Mouse (Mus musculus) heart, adult 18-20 months (tissue): ENCODE data around the gene Mrpl40. TPM values are rescaled to one million over a fixed set of nuclear protein-coding genes. Genes with fewer than 3 reads are reported as not detected.
"Not testable (repeated sequence)": the region's sequence is repeated elsewhere in the genome, so short reads cannot be mapped to it uniquely, and the experiment has no call there.

Experiments used
- DNase-seq, 2 experiments: peaks; one replicate each; pipeline ENCODE4 v3.0.0; 2021 to 2022; ENCODE audit warnings: mixed read lengths in 1 of 2
- long read RNA-seq, 2 experiments: library from polyadenylated mRNA; stranded (forward); transcript quantifications; one replicate each; pipeline ENCODE4 v2.0.0; 2021
- total RNA-seq, 2 experiments: library from RNA; stranded (reverse); gene quantifications; 2 replicates each; pipeline ENCODE4 v1.2.3; 2021

The Mrpl40 gene
- 10 to 100 TPM; 52.3 to 53.0 TPM for total RNA-seq
- long read RNA-seq, experiment 1, transcript Mrpl40-201 (4 exons, 1,280 nt), result major isoform, 61 of 67 reads
- long read RNA-seq, experiment 1, partial matches to known transcripts, result 0 of 67 reads
- long read RNA-seq, experiment 1, other reads (novel, unspliced or antisense), result 1 of 67 reads
- long read RNA-seq, experiment 2, transcript Mrpl40-201 (4 exons, 1,280 nt), result major isoform, 37 of 42 reads
- long read RNA-seq, experiment 2, partial matches to known transcripts, result 1 of 42 reads
- long read RNA-seq, experiment 2, other reads (novel, unspliced or antisense), result 1 of 42 reads

DNA sequence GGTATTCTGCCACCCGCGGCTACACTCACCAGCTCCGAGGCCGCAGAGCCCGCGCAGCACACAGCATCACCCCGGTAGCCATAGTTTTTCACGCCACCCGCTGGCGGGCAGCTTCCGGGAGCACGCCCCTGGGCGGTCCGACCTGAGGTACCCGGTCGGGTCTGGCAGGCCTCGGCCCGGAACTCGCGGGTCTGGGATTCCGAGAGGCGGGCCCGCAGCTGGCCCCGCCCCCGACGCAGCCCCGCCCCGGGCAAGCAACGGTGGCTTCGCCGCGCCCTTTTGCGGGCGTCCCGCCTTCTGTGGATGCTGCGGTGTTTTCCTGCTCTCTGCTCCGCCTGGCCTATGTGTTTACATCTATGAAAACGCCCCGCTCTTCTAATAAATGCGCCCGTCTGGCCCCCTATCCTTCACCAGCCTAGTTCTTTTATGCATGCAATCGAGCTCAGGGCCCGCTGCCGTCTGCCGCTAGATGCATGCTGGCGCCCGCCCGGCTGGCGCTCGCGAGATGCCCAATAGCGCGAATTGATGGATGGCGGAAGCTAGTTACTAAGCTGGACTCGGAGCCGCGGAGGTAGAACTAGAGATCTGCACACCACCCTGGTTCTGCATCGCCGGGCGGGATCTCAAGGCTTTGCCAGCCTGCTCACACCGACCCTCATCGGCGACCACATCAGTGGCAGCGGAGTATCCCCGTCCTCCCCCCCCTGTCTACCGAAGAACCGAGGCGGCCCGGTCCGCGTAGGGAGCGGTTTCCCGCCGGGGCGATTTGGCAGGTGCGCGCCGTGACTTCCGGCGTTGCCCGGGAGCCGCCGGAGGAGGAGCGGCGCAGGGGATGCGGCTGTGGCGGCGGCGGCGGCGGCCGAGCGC, at the start of gene Mrpl40, which contains the start of gene Hira:
Gene Mrpl40 (minus strand): TSS at position 421 of the 867 bp plus-strand sequence.
Gene Hira (plus strand): TSS at position 596 of the 867 bp plus-strand sequence.
- DNase-seq, result peak; percentile 96

DNA sequence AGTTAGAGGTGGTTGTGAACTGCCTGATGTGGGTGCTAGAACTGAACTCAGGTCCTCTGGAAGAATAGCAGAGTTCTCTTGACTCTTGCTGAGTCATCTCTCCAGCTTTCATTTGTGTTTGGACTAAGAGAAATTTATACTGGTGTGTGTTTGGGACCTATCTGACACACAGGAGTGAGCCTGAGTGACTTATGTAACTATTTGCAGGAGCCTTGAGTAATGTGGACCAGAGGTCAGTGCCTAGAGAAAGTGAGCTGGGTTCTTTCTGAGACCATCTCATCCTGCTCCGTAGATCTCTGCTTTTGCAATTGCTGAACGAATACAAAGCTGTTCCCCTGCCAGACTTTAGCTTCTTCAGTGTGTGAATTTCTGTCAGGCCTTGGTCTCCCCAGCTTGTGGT, 45.1 kb upstream of the Mrpl40 start:
- no peak for DNase-seq

DNA sequence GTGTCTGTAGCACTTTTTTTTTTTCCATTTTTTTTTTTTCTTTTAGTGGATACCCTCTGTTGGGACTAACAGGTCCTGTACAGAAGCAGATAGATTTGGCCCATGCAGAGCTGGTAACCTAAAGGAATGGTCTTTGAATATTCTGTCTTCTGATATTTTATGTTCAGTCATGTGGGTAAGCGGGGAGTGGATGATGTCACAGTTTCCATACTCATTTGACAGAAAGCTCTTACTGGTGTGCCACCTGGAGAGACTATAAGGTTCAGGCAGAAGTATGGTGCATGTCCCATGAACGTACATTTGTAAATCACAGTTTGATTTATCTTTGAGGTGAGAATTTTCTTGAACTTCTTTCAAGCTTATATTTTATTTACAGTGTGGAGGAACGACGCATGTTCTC, 39.4 kb upstream of the Mrpl40 start:
- no peak for DNase-seq

DNA sequence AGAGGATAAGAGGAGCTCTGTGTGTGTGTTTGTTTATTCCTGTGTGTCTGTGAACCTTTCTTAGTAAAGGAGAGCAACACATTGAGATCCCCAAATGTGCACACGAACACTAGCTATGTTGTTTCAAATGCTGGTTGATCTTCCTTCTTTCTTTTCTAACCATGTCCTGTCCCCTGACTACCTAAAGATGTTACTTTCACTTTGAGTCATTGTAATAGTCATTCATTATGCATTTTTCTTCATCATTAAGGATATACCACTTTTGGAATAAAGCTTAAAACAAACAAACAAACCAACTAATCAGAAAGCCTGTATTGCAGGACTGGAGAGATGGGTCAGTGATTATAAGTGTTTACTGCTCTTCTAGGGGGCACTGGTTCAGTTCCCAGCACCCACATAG, 29.0 kb upstream of the Mrpl40 start:
- no peak for DNase-seq

DNA sequence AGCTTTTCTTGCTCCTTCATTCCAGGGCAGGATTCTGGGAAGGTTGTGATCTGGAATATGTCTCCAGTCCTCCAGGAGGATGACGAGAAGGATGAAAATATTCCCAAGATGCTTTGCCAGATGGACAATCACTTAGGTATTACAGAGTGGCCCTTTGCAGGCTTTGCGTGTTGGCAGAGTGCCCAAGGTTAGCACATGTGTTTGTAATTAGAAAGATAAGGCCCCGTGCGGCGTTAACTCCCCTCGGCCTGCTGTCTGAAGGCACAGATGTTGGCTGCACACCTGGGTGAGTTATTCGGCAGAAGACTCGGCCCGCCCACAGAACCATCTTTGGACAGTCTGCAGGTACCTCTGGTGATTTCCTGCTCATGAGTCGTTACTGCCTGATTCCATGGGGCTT, 19.8 kb upstream of the Mrpl40 start:
- peak; percentile 49 to 66 for DNase-seq

DNA sequence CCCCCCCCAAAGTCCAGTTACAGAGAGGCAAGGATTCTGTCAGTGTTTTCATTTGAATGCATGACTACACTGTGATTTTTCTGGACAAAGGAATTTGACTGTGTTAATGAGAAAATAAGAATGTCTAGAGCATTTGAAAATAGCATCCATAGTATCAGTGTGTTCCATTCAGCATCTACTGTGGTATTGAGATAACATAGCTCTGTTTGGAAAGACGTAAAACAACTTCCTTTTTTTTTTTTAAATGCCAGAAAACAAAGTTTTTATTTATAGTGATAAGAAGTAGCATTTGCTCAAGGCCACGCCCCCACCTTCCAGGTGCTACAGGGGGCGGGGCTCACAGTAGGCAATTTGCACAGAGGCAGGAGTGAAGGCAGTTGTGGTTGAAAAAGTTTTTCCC, 18.6 kb upstream of the Mrpl40 start:
- DNase-seq, result no peak

DNA sequence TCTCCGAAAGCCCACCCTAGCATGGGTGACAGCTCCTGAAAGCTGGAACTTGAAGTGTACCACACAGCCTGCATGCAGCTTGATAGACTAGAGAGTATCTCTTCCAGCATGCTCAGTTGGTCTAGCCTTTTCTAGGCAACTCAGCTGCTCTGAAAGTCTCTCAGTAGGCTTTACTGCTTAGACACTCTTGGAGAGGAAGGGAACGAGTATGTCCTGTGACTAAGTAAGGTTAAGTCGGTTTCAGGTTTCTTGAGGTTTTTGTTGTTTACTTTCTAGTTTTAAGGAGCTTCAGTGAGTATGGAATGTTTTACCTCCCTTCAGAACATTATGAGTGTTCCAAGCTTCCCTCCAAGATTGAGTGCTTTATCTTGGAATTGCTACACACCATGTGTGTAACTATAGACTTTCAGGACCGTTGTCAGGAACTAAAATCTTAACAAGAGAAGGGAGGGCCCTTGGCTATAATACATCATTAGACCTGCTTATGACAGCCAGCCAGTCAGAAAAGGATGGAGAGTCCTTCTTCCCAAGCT, 17.2 kb upstream of the Mrpl40 start:
- DNase-seq, result no peak

DNA sequence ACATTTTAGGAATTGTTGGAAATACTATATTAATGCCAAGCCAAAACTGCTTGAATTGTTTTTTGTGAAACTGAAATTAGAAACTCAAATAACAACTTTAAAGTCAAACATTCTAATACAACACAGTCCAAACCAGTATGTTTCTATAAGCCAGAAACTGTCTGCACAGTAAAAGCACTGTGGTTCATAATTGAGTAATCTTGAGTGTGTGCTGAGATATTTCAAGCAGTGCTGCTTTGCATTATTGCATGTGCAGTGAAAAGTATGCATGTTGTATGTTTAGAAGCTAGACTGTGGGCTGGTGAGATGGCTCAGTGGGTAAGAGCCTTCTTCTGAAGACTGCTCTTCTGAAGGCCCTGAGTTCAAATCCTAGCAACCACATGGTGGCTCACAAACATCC, 7.4 kb upstream of the Mrpl40 start:
- no peak for DNase-seq

DNA sequence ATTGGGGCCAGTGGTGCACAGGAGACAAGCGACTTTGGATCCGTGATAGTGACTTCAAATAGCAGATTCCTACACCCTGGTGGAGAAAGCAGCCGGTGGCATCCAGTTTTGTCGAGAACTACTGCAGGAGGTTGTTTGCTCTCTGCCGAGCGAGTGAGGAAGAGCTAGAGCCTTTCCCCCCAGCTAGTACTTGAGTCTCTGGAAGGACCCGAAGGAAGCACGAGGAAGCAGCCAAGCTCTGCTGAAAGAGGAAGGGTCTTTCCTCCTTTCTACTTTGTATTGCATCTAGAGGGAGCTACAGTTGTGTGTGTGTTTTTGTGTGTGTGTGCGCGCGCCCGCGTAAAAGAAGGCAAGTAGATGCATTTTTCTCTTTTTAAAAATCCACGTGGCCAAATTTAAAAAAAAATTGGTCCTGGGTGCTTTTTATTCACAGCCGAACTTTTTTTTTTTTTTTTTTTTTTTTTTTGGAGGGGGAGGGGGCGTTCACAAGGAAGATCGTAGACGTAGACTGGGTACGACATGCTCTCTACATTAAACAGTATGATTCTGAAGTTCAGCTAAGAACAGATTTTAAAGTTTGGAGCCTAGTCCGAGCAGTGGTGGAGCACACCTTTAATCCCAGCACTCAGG, 1.5 kb upstream of the Mrpl40 start:
- no peak for DNase-seq

DNA sequence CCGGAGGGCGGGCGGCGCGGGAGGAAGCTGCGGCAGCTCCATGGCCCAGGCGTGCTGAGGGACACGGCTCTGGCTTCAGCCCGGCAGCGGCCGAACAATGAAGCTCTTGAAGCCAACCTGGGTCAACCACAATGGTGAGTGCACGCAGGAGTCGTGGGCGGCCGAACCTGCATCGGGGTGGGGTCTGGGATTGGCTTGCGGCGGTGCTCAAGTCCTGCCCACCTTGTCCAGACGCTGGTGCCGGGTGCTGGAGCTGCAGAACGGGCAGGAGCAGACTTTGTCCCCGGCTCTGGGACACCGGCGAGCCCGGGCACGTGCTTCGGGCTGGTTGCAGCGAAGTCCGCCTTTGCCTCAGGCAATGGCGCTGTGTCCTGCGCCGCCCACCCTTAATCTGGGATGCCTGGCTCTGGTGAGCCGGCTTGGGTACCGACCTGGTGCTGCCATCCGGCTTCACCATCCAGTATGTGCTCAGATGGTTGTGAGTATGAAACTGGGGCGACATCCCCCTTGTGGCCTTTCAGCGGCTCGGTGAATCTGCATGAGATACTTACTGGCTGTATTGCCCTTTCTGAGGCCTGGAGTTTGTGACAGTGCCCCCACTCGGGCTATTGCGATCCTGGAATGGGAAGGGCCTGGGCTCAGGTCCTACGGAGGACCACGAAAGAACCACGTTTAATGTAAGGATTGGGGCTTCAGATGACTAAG, 876 bp upstream of the Mrpl40 start:
- DNase-seq, result peak; percentile 40 to 42

DNA sequence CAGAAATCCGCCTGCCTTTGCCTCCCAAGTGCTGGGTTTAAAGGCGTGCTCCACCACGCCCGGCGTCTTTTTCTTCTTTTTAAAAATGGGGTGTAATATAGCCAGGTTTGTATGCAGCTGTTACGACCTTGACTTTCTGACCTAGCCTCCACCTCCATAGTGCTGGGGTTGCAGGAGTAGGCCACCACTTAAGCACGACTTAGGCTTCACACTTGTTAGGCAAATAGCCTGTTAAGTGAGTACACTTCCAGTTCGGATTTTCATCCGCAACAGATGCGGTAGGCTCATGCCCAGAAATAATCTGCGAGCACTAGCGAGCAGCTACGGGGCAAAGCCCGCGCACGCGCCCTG, 596 bp downstream of the Mrpl40 start:
- DNase-seq, result no peak

DNA sequence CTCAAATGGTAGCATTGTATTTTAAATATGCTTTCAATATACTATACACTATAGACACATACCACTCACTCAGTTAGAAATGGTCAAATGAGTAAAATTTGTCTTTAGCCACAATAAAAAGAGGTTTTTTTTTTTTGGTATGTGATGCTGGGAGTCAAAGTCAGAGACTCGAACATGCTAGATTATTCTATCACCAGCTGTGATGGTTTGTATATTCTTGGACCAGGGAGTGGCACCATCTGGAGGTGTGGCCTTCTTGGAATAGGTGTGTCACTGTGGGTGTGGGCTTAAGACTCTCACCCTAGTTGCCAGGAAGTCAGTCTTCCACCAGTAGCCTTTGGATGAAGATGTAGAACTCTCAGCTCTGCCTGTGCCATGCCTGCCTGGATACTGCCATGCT, 6.2 kb downstream of the Mrpl40 start:
- not testable (repeated sequence) for DNase-seq

DNA sequence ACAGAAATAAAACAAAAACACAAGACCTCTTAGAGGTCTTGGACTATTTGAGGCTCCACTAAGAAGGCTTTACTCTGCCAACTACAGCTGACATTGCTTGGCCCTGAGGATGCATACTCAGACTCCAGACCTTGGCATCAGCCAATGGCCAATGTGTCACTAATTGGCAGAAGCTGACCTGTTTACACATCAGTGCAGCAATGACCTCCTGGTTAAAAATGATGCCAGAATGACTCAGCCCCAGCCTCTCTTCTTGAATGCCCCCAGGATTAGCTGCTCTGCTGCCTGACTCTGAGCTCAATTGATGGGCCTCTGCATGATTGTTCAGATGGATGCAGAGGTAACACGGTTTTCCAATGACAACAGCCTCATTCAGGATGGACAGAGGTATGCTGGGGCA, 16.5 kb downstream of the Mrpl40 start:
- DNase-seq, result peak; percentile 69 to 84

DNA sequence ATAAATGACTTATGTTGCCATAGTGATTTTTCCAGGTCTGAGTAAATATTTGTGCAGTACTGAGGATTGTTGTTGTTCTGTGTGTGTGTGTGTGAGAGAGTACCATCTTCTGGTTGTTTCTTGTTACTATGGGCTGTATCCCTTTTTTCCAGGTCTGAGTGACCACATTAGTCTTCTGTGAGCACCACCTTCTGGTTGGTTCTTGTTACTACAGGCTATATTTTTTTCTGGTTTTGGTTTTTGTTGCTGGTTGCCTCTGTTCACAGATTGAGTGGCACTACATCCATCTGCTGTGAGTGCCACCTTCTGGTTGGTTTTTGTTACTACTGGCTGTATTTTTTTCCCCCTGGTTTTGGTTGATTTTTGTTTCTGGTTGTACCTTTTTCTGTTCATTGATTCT, 18.1 kb downstream of the Mrpl40 start:
- DNase-seq, result peak; percentile 64 to 68

DNA sequence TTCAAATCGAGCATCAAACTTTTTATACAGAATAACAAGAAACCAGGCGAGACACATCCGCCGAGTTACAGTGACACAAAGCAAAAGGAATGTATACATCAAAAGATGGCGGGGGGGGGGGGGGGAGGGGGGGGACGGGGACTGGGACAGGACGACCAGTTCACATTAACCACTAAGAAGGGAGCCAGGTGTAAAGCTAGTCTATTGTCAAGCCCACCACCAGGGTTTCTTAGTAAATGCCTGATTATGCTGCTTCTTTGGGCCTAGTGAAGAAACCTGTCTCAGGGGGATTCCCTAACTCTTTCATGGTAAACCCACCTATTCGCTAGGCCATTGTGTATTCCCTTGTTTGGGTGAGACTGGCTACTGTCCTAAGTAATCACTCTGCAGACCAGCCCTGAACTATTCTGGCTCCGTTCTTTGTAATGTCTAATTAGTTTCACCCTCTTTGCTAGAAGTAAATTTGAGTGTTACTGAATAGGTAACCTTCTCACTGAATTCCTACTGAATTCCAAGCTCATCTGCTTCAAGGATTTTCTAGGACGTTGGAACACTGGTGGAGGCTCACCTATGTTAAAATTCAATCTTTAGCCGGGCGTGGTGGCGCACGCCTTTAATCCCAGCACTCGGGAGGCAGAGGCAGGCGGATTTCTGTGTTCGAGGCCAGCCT, 27.0 kb downstream of the Mrpl40 start:
- DNase-seq, result not testable (repeated sequence)

DNA sequence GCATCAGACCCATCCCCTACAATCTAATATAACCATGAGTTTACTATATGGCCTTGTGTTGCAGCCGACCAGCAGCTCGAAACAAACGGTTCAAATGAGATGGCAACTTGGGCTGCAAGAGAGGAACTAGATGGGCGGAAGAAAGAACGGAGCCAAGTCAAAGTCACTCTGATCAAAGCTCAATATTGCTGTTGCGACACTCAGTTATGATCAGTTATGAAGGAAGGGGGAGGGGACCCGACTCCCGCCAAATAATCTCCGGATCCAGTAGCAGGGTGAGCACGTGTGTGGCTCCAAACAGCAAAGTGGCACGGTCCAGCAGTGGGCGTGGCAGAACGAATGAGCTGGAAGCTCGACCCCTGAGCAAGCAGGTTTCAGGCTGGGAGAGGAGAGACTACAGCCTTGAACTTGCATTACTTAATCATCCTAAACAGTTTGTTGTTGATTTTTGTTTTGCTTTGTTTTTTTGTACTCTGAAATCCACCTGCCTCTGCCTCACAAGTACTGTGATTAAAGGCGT, 30.3 kb downstream of the Mrpl40 start:
- DNase-seq, result no peak

DNA sequence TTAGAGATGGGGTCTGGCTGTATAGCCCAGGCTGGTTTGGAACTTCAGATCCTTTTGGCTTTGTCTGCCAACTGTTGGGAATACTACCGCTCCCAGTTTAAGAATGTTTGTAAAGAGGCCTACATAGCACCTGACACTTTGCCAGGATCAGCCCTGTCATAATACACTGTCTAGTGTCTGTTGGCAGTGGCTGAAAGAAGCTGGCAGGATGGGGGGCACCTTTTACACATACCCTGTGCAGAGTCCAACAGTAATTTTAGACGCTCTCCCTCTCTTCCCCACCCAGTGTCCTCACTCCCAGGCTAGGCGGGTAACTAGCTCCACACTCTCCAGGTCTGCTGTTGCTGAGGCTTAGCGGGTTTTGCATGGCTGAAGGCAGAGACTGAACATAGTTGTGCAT, 38.3 kb downstream of the Mrpl40 start:
- peak; percentile 23 to 50 for DNase-seq

DNA sequence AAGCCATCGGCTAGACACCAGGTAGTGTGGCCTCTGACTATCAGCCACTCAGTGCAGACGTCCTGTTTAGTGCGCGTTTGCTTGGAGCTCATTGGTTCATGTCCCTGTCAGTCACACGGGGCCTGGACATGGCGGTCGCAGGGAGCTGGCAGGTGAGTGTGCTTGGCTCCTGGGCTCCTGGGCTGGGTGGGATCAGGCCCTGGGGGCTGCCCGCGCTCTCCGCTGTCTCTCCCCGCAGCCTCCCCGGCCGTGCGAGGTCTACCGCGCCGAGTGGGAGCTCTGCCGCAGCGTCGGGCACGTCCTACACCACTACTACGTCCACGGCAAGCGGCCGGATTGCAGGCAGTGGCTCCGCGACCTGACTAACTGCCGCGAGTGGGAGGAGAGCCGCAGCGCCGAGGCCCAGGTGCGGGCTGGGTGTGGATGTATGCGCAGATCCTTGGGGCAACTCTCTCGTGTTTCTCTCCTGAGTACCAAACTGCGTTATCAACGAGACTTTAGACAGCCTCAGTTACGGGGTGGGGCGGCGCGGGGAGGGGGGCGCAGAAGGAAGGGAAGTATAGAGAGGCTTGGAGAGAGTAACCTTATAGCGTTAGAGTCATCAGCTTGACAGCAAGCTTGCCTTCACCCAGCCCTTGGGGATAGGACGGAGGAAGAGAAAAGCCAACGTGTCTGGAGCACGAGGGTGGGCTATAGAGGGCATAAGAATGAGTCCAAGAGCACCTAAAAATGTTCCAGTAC, 40.0 kb downstream of the Mrpl40 start, which contains the start of the genes 2510002D24Rik and Gm28539:
Gene 2510002D24Rik (plus strand): TSS at position 111 of the 741 bp plus-strand sequence.
Gene Gm28539 (plus strand): TSS at position 117 of the 741 bp plus-strand sequence.
- DNase-seq, result peak; percentile 96 to 97

DNA sequence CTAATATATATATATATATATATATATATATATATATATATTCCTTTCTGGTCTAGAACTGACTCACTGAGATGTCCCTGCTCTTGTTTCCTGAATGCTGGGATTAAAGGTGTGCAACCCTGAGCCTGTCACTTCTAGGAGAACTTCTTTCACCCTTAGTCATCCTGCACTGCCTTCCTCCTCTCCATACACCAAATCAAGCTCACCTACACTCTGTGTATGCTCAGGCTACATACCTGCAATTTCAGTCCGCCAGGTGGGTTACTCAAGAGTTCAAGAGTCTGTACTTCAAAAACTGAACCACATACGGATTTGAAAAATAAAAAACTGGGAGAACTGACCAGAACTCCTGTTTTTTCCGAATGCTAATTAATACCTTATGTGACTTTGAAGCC, 40.6 kb downstream of the Mrpl40 start:
- no peak for DNase-seq

DNA sequence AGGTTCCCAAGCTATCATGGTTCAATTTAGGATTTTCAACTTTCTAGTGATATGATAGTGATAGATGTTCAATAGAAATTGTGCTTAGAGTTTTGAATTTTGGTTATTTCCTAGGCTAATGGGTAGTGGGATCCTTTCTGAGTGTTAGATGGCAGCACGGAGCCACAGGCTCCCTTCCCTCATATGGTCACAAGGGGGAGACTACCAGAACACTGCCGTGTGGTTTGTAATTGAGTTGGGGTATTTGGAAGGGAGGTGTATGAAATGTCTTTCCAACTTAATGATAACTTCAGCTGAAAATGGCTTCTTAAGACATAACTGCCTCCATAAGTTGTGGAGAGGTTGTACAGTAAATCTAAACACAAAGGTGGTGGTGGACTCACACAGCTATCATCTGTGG, 43.2 kb downstream of the Mrpl40 start:
- DNase-seq, result no peak
